8 mouse cellular contexts compared by ENCODE assay signal in genomic region chr8:110902579-110902965, GRCm38 (mm10). TPM values are rescaled to one million over a fixed set of nuclear protein-coding genes. Genes with fewer than 3 reads are reported as not detected.
DNase-seq lines count a peak whose midpoint lies in the region; ATAC-seq and TF ChIP-seq lines count a peak whose summit lies in the region.

No protein-coding gene starts in this region.

- H3K4me1 ChIP-seq in forebrain, postnatal 0 days (ENCODE audit: insufficient read depth) = no peaks in the 10 kb centered on the region
- peaks cover 23% of the 10 kb centered on the region for H3K4me1 ChIP-seq in liver, embryonic 15.5 days (replicated peaks)

- no peaks in the 10 kb centered on the region for H3K79me2 ChIP-seq in C2C12 (ENCODE audit: control insufficient read depth, insufficient read depth)

- H3K4me3 ChIP-seq in gastrocnemius, adult 2 months = peak overlapping the region; percentile 79
- H3K4me3 ChIP-seq in C2C12 (ENCODE audit: insufficient read depth, poor library complexity, severe bottlenecking) = peak overlapping the region; percentile 64
- peak overlapping the region; percentile 69; the same call in 1 of the 2 replicates for H3K4me3 ChIP-seq in forebrain, postnatal 0 days (ENCODE audit: low read depth, low read length)
- peak overlapping the region; percentile 71 for H3K4me3 ChIP-seq in liver, embryonic 15.5 days (replicated peaks)

- TF ChIP-seq CTCF in gastrocnemius, adult 2 months (IDR thresholded peaks at IDR 0.05) = no peak
- no peak for TF ChIP-seq CTCF in C2C12 (IDR thresholded peaks at IDR 0.05; ENCODE audit: control insufficient read depth, insufficient read depth, insufficient read length)
- TF ChIP-seq CTCF in forebrain, postnatal 0 days (IDR thresholded peaks at IDR 0.05; ENCODE audit: low read depth) = no peak

- 60% methylated on average over 2 of the region's 2 CpGs for WGBS in forebrain, postnatal 0 days
- 26% methylated on average over 2 of the region's 2 CpGs for WGBS in liver, embryonic 15.5 days (ENCODE audit: insufficient replicate concordance)

- no peak for DNase-seq in gastrocnemius, adult 2 months
- DNase-seq in gastrocnemius, postnatal 4 days (ENCODE audit: low spot score in 2 of 2) = no peak
- no peak for DNase-seq in forebrain, postnatal 0 days
- no peak for DNase-seq in spleen, postnatal 4 days (ENCODE audit: low spot score in 2 of 2)
- no peak for DNase-seq in embryo, embryonic 10.5 days (ENCODE audit: low spot score)
- DNase-seq in thymus, adult 18-20 months = no peak

- no peak overlapping the region for H3ac ChIP-seq in C2C12 (ENCODE audit: control insufficient read depth, insufficient read length, low read depth)

- no peaks in the 10 kb centered on the region for H3K79me3 ChIP-seq in C2C12 (ENCODE audit: low read depth)

- no peaks in the 10 kb centered on the region for H3K9me3 ChIP-seq in forebrain, postnatal 0 days (ENCODE audit: low read length)
- H3K9me3 ChIP-seq in liver, embryonic 15.5 days (replicated peaks) = no peaks in the 10 kb centered on the region

- H3K27me3 ChIP-seq in C2C12 (ENCODE audit: control insufficient read depth, insufficient read depth, insufficient read length) = no peaks in the 10 kb centered on the region
- H3K27me3 ChIP-seq in forebrain, postnatal 0 days (ENCODE audit: insufficient read depth, low read length) = no peaks in the 10 kb centered on the region
- no peaks in the 10 kb centered on the region for H3K27me3 ChIP-seq in liver, embryonic 15.5 days

- ATAC-seq in forebrain, postnatal 0 days = no peak
- 0 out of 2 replicates have a peak, but pooled peaks have one; percentile 7 for ATAC-seq in liver, embryonic 15.5 days (ENCODE audit: insufficient read depth)

- intact Hi-C loops in gastrocnemius, adult 2 months (cut with DNase I) = no loop called here

- H3K27ac ChIP-seq in gastrocnemius, adult 2 months = peak overlapping the region; percentile 89
- no peak overlapping the region for H3K27ac ChIP-seq in forebrain, postnatal 0 days (ENCODE audit: low read depth, low read length)
- no peak overlapping the region for H3K27ac ChIP-seq in liver, embryonic 15.5 days (replicated peaks)

- H3K4me2 ChIP-seq in forebrain, postnatal 0 days (ENCODE audit: low read depth) = peak overlapping the region; percentile 71
- H3K4me2 ChIP-seq in liver, embryonic 15.5 days = peak overlapping the region; percentile 75

- no peaks in the 10 kb centered on the region for H3K36me3 ChIP-seq in C2C12 (ENCODE audit: control insufficient read depth, insufficient read depth)
- no peaks in the 10 kb centered on the region for H3K36me3 ChIP-seq in forebrain, postnatal 0 days (ENCODE audit: insufficient read depth)
- peaks cover 5% of the 10 kb centered on the region; the same call in 1 of the 2 replicates for H3K36me3 ChIP-seq in liver, embryonic 15.5 days (replicated peaks)

- no peak overlapping the region for H3K9ac ChIP-seq in forebrain, postnatal 0 days
- no peak overlapping the region; the same call in 1 of the 2 replicates for H3K9ac ChIP-seq in liver, embryonic 15.5 days

TF ChIP-seq in C2C12, 6 proteins besides CTCF, POLR2A, EP300 and RAD21:
- TF ChIP-seq USF1 (IDR thresholded peaks at IDR 0.05; ENCODE audit: low read depth) (no peak), MYOD1 (IDR thresholded peaks at IDR 0.05; ENCODE audit: control insufficient read depth, insufficient read length, low read depth) (no peak), FOSL1 (IDR thresholded peaks at IDR 0.05; ENCODE audit: insufficient read depth, low read length, poor library complexity, severe bottlenecking) (no peak), MYOG (IDR thresholded peaks at IDR 0.05; ENCODE audit: control insufficient read depth, extremely low read depth, insufficient read length) (no peak), MAX (IDR thresholded peaks at IDR 0.05) (no peak), CEBPB (IDR thresholded peaks at IDR 0.05; ENCODE audit: low read depth) (no peak)

RNA-seq across cellular contexts. Expression of gene Fuk, which starts 0.3 kb away (rescaled TPM):
- 1 to 10 TPM; 4.4 TPM for total RNA-seq in gastrocnemius, adult 2 months (2021)
- total RNA-seq in gastrocnemius, postnatal 4 days (2021) = 1 to 10 TPM; 5.9 to 6.5 TPM
- polyA plus RNA-seq in C2C12 (2012; fragmentation: generic; extraction: Trizol) = 6.4 TPM
- 8.8 and 12.4 TPM in 2 replicates for total RNA-seq in forebrain, postnatal 0 days (2014; rRNA removed)
- polyA plus RNA-seq in forebrain, postnatal 0 days (2015; fragmentation: Nextera tagmentation; extraction: Ambion mirVana) = 3.5 and 4.5 TPM in 2 replicates
- 2.5 and 3.3 TPM in 2 replicates for polyA plus RNA-seq in liver, embryonic 15.5 days (2015; fragmentation: Nextera tagmentation; extraction: Ambion mirVana)

RNA-seq across cellular contexts. Expression of gene St3gal2, which starts 17.1 kb away (rescaled TPM):
- total RNA-seq in gastrocnemius, adult 2 months (2021) = 10 to 100 TPM; 46.4 to 51.0 TPM
- total RNA-seq in gastrocnemius, postnatal 4 days (2021) = 10 to 100 TPM; 44.0 to 44.9 TPM
- polyA plus RNA-seq in C2C12 (2012; fragmentation: generic; extraction: Trizol) = 23.3 TPM
- 27.4 and 30.7 TPM in 2 replicates for total RNA-seq in forebrain, postnatal 0 days (2014; rRNA removed)
- polyA plus RNA-seq in forebrain, postnatal 0 days (2015; fragmentation: Nextera tagmentation; extraction: Ambion mirVana) = 16.0 and 22.1 TPM in 2 replicates
- 21.9 and 24.6 TPM in 2 replicates for polyA plus RNA-seq in liver, embryonic 15.5 days (2015; fragmentation: Nextera tagmentation; extraction: Ambion mirVana)

RNA-seq across cellular contexts. Expression of gene Sf3b3, which starts 56.0 kb away (rescaled TPM):
- 10 to 100 TPM; 16.9 to 19.7 TPM for total RNA-seq in gastrocnemius, adult 2 months (2021)
- 10 to 100 TPM; 56.3 to 63.0 TPM for total RNA-seq in gastrocnemius, postnatal 4 days (2021)
- 91.8 TPM for polyA plus RNA-seq in C2C12 (2012; fragmentation: generic; extraction: Trizol)
- 80.3 and 99.2 TPM in 2 replicates for total RNA-seq in forebrain, postnatal 0 days (2014; rRNA removed)
- 52.9 and 64.8 TPM in 2 replicates for polyA plus RNA-seq in forebrain, postnatal 0 days (2015; fragmentation: Nextera tagmentation; extraction: Ambion mirVana)
- polyA plus RNA-seq in liver, embryonic 15.5 days (2015; fragmentation: Nextera tagmentation; extraction: Ambion mirVana) = 56.9 and 58.3 TPM in 2 replicates

RNA-seq across cellular contexts. Expression of gene Cog4, which starts 56.2 kb away (rescaled TPM):
- 10 to 100 TPM; 60.3 to 64.2 TPM for total RNA-seq in gastrocnemius, adult 2 months (2021)
- total RNA-seq in gastrocnemius, postnatal 4 days (2021) = 10 to 100 TPM; 59.5 to 66.6 TPM
- polyA plus RNA-seq in C2C12 (2012; fragmentation: generic; extraction: Trizol) = 36.9 TPM
- 50.5 and 63.5 TPM in 2 replicates for total RNA-seq in forebrain, postnatal 0 days (2014; rRNA removed)
- 35.2 and 45.3 TPM in 2 replicates for polyA plus RNA-seq in forebrain, postnatal 0 days (2015; fragmentation: Nextera tagmentation; extraction: Ambion mirVana)
- polyA plus RNA-seq in liver, embryonic 15.5 days (2015; fragmentation: Nextera tagmentation; extraction: Ambion mirVana) = 28.3 and 30.7 TPM in 2 replicates
